Mouse (Mus musculus) forebrain, embryonic 16.5 days (tissue): ENCODE results near the gene Nfkbil1. TPM values are rescaled to one million over a fixed set of nuclear protein-coding genes. Genes with fewer than 3 reads are reported as not detected.
A peak's percentile ranks its signal among the peaks of the same experiment; 100 is the strongest.

Experiments
- ATAC-seq: fragments of 200-750 bp; cut with Nextera tagmentation; 2 replicates; pipeline ENCODE4 v1.8.0; 2017; ENCODE audit warnings: mild to moderate bottlenecking, moderate library complexity
- H3K27ac ChIP-seq: fragments of 300-500 bp; sonication (generic); 2 replicates; pipeline ENCODE4 v1.5.1; 2014; ENCODE audit warnings: low read length, control low read depth
- H3K27me3 ChIP-seq: fragments of 300-500 bp; sonication (generic); replicated peaks from 2 replicates; pipeline ENCODE4 v1.6.1; 2014; ENCODE audit warnings: low read length; ENCODE audit not compliant: control insufficient read depth, insufficient read depth
- H3K36me3 ChIP-seq: fragments of 300-500 bp; sonication (generic); 2 replicates; pipeline ENCODE4 v1.6.1; 2014; ENCODE audit not compliant: control insufficient read depth, insufficient read depth
- H3K4me1 ChIP-seq: fragments of 300-500 bp; sonication (generic); replicated peaks from 2 replicates; pipeline ENCODE4 v1.6.1; 2014; ENCODE audit warnings: low read length; ENCODE audit not compliant: control insufficient read depth, insufficient read depth
- H3K4me2 ChIP-seq: fragments of 300-500 bp; sonication (generic); 2 replicates; pipeline ENCODE4 v1.6.1; 2014; ENCODE audit warnings: mild to moderate bottlenecking, low read length, control low read depth
- H3K4me3 ChIP-seq: fragments of 300-500 bp; sonication (generic); replicated peaks from 2 replicates; pipeline ENCODE4 v1.5.1; 2014; ENCODE audit warnings: mild to moderate bottlenecking, low read length, control low read depth
- H3K9ac ChIP-seq: fragments of 300-500 bp; sonication (generic); replicated peaks from 2 replicates; pipeline ENCODE4 v1.6.1; 2014; ENCODE audit warnings: low read depth, low read length, control low read depth
- H3K9me3 ChIP-seq: fragments of 300-500 bp; sonication (generic); 2 replicates; pipeline ENCODE4 v1.6.1; 2016; ENCODE audit warnings: low read length; ENCODE audit not compliant: control insufficient read depth
- WGBS: fragments of 180-500 bp; shearing (Covaris S2); extraction: QIAGEN DNeasy Blood & Tissue Kit; methylation state at CpG from one replicate; pipeline ENCODE4 v1.1.7; 2014; 5-methylcytosine and 5-hydroxymethylcytosine counted together
- microRNA-seq: library from miRNA; unstranded; fragments of <30 nt; microRNA quantifications from one replicate; pipeline ENCODE4, GENCODE M21; 2017
- polyA plus RNA-seq: library from polyadenylated mRNA; unstranded; fragments of >200 nt; fragmentation: Nextera tagmentation; extraction: Ambion mirVana; gene quantifications from 2 replicates; pipeline ENCODE4 v1.2.1, GENCODE M21; 2015

The Nfkbil1 gene
- polyA plus RNA-seq, 1 experiment from 2014 or later: 10.7 TPM

- Histone ChIP-seq H3K27ac (no peak overlapping the region), H3K27me3 (no peaks in the 10 kb centered on the region), H3K9me3 (no peaks in the 10 kb centered on the region), H3K36me3 (no peaks in the 10 kb centered on the region), H3K9ac (no peak overlapping the region), H3K4me1 (no peaks in the 10 kb centered on the region), H3K4me3 (no peak overlapping the region), H3K4me2 (no peak overlapping the region)
- 76% methylated on average over 6 of the region's 6 CpGs for WGBS
- ATAC-seq: no peak
Observed at GRCm38 (mm10) chr17:35175382-35175781, 60.2 kb downstream of the Nfkbil1 start.

- Histone ChIP-seq H3K27me3 (no peaks in the 10 kb centered on the region), H3K36me3 (no peaks in the 10 kb centered on the region), H3K4me1 (no peaks in the 10 kb centered on the region), H3K9ac (no peak overlapping the region), H3K27ac (no peak overlapping the region), H3K9me3 (no peaks in the 10 kb centered on the region), H3K4me2 (no peak overlapping the region), H3K4me3 (no peak overlapping the region)
- WGBS: 73% methylated on average over 8 of the region's 8 CpGs
- ATAC-seq: no peak
Observed at GRCm38 (mm10) chr17:35174201-35174977, 61.2 kb downstream of the Nfkbil1 start.

GRCm38 (mm10) chr17:35173329-35173728, 62.3 kb downstream of the Nfkbil1 start:
- WGBS: 84% methylated on average over 3 of the region's 3 CpGs
- Histone ChIP-seq H3K27me3 (no peaks in the 10 kb centered on the region), H3K36me3 (no peaks in the 10 kb centered on the region), H3K9ac (no peak overlapping the region), H3K9me3 (no peaks in the 10 kb centered on the region), H3K4me3 (no peak overlapping the region), H3K27ac (no peak overlapping the region), H3K4me1 (no peaks in the 10 kb centered on the region), H3K4me2 (no peak overlapping the region)
- ATAC-seq: no peak

- H3K4me3 ChIP-seq: no peak overlapping the region
- WGBS: 74% methylated on average over 11 of the region's 11 CpGs
- H3K27ac ChIP-seq: no peak overlapping the region
- no peaks in the 10 kb centered on the region for H3K27me3 ChIP-seq
- no peak overlapping the region for H3K4me2 ChIP-seq
- no peaks in the 10 kb centered on the region for H3K4me1 ChIP-seq
- H3K9me3 ChIP-seq: no peaks in the 10 kb centered on the region
- no peak for ATAC-seq
- H3K9ac ChIP-seq: no peak overlapping the region
- no peaks in the 10 kb centered on the region for H3K36me3 ChIP-seq
Observed at GRCm38 (mm10) chr17:35172445-35173234, 63.0 kb downstream of the Nfkbil1 start.

Small RNA genes lying within 50 kb of the gene (microRNA-seq; reads per million reads assigned to microRNA genes)
- gene Mir6973a (not detected), gene Mir6974 (not detected), gene Mir6975 (2.3 reads per million, percentile 5 among the genes with 10 or more reads in this experiment), gene Mir8094 (0.62 reads per million)

Other genes starting within 250 kb of the Nfkbil1 start
- gene Vars, start 234.8 kb downstream of the Nfkbil1 start, polyA plus RNA-seq: 81.7 and 85.2 TPM in 2 replicates
- gene Vwa7, start 219.2 kb downstream of the Nfkbil1 start, polyA plus RNA-seq: 0.12 and 0.14 TPM in 2 replicates
- 2.2 and 2.7 TPM in 2 replicates for gene Sapcd1, start 207.8 kb downstream of the Nfkbil1 start, polyA plus RNA-seq
- 3.1 and 3.4 TPM in 2 replicates for gene Msh5, start 189.0 kb downstream of the Nfkbil1 start, polyA plus RNA-seq
- 79.3 and 85.5 TPM in 2 replicates for gene Clic1, start 185.8 kb downstream of the Nfkbil1 start, polyA plus RNA-seq
- gene Ddah2, start 176.8 kb downstream of the Nfkbil1 start, polyA plus RNA-seq: 484 and 489 TPM in 2 replicates
- gene Ly6g6c, start 170.4 kb downstream of the Nfkbil1 start, polyA plus RNA-seq: not detected in 2 replicates
- 0.24 TPM in 1 of 2 replicates, not detected in the other for gene Mpig6b, start 169.6 kb downstream of the Nfkbil1 start, polyA plus RNA-seq
- 11.8 and 12.3 TPM in 2 replicates for gene Ly6g6e, start 158.9 kb downstream of the Nfkbil1 start, polyA plus RNA-seq
- gene Ly6g6d, start 157.7 kb downstream of the Nfkbil1 start, polyA plus RNA-seq: 1.2 and 1.6 TPM in 2 replicates
- not detected in 2 replicates for gene Ly6g6f, start 150.2 kb downstream of the Nfkbil1 start, polyA plus RNA-seq
- gene Abhd16a, start 146.5 kb downstream of the Nfkbil1 start, polyA plus RNA-seq: 93.1 and 109 TPM in 2 replicates
- not detected in 2 replicates for gene Ly6g5c, start 127.5 kb downstream of the Nfkbil1 start, polyA plus RNA-seq
- gene Ly6g5b, start 120.4 kb downstream of the Nfkbil1 start, polyA plus RNA-seq: 0.62 and 1.3 TPM in 2 replicates
- 29.6 and 29.8 TPM in 2 replicates for gene Gpank1, start 114.3 kb downstream of the Nfkbil1 start, polyA plus RNA-seq
- gene Csnk2b, start 113.7 kb downstream of the Nfkbil1 start, polyA plus RNA-seq: 308 and 320 TPM in 2 replicates
- 6.1 and 8.6 TPM in 2 replicates for gene D17H6S53E, start 109.4 kb downstream of the Nfkbil1 start, polyA plus RNA-seq
- 0.56 TPM in 1 of 2 replicates, not detected in the other for gene Apom, start 103.7 kb downstream of the Nfkbil1 start, polyA plus RNA-seq
- 85.4 and 86.7 TPM in 2 replicates for gene Bag6, start 100.6 kb downstream of the Nfkbil1 start, polyA plus RNA-seq
- 156 and 195 TPM in 2 replicates for gene Prrc2a, start 70.9 kb downstream of the Nfkbil1 start, polyA plus RNA-seq
- gene Aif1, start 59.7 kb downstream of the Nfkbil1 start, polyA plus RNA-seq: 5.9 and 8.0 TPM in 2 replicates
- 4.5 and 4.9 TPM in 2 replicates for gene Lst1, start 47.4 kb downstream of the Nfkbil1 start, polyA plus RNA-seq
- 0.24 TPM in 1 of 2 replicates, not detected in the other for gene Ltb, start 41.4 kb downstream of the Nfkbil1 start, polyA plus RNA-seq
- gene Tnf, start 33.8 kb downstream of the Nfkbil1 start, polyA plus RNA-seq: not detected in 2 replicates
- gene Lta, start 30.4 kb downstream of the Nfkbil1 start, polyA plus RNA-seq: 0.24 and 0.35 TPM in 2 replicates
- gene Gm16181, start 15.0 kb downstream of the Nfkbil1 start, polyA plus RNA-seq: 0.62 TPM in 1 of 2 replicates, not detected in the other
- 46.2 and 64.8 TPM in 2 replicates for gene Atp6v1g2, start 2.1 kb downstream of the Nfkbil1 start, polyA plus RNA-seq
- gene Ddx39b, start 6.0 kb upstream of the Nfkbil1 start, polyA plus RNA-seq: 466 and 471 TPM in 2 replicates
- 48.1 and 65.7 TPM in 2 replicates for gene H2-D1, start 26.9 kb upstream of the Nfkbil1 start, polyA plus RNA-seq
- gene H2-Q1, start 84.6 kb upstream of the Nfkbil1 start, polyA plus RNA-seq: 0.43 and 0.47 TPM in 2 replicates
- gene H2-Q2, start 106.5 kb upstream of the Nfkbil1 start, polyA plus RNA-seq: 1.4 and 3.3 TPM in 2 replicates
- 0.65 TPM in 2 replicates for gene H2-Q4, start 143.8 kb upstream of the Nfkbil1 start, polyA plus RNA-seq
- 0.36 and 0.60 TPM in 2 replicates for gene H2-Q6, start 189.1 kb upstream of the Nfkbil1 start, polyA plus RNA-seq
- gene H2-Q7, start 203.4 kb upstream of the Nfkbil1 start, polyA plus RNA-seq: 0.99 and 3.1 TPM in 2 replicates
- 0.14 TPM in 1 of 2 replicates, not detected in the other for gene H2-Q10, start 234.3 kb upstream of the Nfkbil1 start, polyA plus RNA-seq